Mouse (Mus musculus): Measurements from ENCODE around the gene Rptn. TPM values are rescaled to one million over a fixed set of nuclear protein-coding genes. Genes with fewer than 3 reads are reported as not detected.
A peak's percentile ranks its signal among the peaks of the same experiment; 100 is the strongest.

The Rptn gene
- not detected in 2 replicates for polyA plus RNA-seq (2015; fragmentation: Nextera tagmentation; extraction: Ambion mirVana)

DNA sequence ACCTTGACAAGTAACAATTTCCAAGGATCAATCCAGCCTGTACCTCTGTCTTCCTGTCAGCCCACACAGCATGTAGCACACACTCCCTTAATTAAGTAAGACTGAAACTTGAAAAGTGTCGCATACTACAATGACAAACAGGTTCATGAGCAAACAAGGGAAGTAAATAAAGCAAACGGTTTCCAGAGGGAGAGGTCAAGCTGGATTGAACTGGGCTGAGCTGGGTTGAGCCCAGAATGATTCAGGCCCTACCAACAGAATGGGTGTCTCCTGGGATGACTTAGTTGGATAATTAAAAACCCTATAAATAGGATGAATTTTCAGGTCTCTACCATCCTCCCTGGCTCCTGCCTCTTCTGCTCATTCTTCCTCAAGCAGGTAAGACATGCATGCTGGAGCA lies at the start of gene Rptn:
Gene Rptn (plus strand): TSS at position 334 of the 400 bp plus-strand sequence.
- 69% methylated on average over 2 of the region's 2 CpGs for WGBS

DNA sequence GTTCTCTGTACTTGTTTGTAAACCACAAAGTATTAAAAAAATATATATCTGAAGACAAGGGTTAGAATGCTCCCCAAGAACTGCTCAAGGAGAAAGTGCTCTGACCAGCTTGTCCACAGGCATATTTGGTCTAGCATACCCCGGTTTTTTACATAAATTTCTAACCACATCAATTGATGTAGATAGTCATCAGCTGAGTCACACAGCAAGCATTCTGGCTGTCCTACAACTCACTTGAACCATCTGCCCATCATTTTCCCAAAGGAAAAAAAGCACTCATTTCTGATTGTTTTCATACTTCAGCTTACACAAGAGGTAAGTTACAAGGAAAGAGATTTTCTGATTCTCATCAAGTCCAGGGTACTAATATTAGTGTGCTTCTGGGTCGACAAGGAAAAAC lies 46.6 kb upstream of the Rptn start:
- Histone ChIP-seq H3K4me3 (replicated peaks) (no peak overlapping the region), H3K9ac (no peak overlapping the region), H3K4me1 (no peaks in the 10 kb centered on the region), H3K36me3 (no peaks in the 10 kb centered on the region), H3K27ac (no peak overlapping the region), H3K27me3 (no peaks in the 10 kb centered on the region), H3K4me2 (no peak overlapping the region), H3K9me3 (replicated peaks) (no peaks in the 10 kb centered on the region)
- WGBS = 83% methylated on average over 2 of the region's 2 CpGs
- no peak for ATAC-seq (replicated peaks; ENCODE audit: low FRiP score)

More for the DNA sequence above, at the start of gene Rptn:
- Histone ChIP-seq H3K9me3 (replicated peaks) (no peaks in the 10 kb centered on the region), H3K27me3 (no peaks in the 10 kb centered on the region), H3K36me3 (no peaks in the 10 kb centered on the region), H3K9ac (no peak within 1 kb of the TSS), H3K4me3 (replicated peaks) (no peak within 1 kb of the TSS), H3K4me2 (no peak within 1 kb of the TSS), H3K4me1 (no peaks in the 10 kb centered on the region), H3K27ac (no peak within 1 kb of the TSS)
- no peak for ATAC-seq (replicated peaks; ENCODE audit: low FRiP score)

DNA sequence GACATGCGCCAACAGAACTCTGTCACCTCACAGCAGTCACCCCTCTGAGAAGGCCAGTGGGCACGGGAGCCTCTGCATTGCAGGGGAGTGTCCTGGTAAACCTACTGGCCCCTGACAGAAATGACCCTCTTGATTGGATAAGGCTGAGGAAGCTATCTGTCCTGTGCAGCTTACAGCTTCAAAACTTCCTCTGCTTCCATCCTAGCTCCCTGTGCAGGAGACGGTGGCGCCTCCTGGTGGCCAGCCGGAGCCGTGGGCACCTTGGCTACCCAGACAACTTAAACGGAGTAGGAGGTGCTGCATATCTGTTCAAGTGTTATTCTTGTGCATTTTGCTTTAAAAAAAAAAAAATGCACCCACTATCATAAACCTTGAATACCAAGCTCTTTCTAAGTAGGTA lies 33.5 kb upstream of the Rptn start:
- no peaks in the 10 kb centered on the region for H3K36me3 ChIP-seq
- H3K9ac ChIP-seq = no peak overlapping the region

DNA sequence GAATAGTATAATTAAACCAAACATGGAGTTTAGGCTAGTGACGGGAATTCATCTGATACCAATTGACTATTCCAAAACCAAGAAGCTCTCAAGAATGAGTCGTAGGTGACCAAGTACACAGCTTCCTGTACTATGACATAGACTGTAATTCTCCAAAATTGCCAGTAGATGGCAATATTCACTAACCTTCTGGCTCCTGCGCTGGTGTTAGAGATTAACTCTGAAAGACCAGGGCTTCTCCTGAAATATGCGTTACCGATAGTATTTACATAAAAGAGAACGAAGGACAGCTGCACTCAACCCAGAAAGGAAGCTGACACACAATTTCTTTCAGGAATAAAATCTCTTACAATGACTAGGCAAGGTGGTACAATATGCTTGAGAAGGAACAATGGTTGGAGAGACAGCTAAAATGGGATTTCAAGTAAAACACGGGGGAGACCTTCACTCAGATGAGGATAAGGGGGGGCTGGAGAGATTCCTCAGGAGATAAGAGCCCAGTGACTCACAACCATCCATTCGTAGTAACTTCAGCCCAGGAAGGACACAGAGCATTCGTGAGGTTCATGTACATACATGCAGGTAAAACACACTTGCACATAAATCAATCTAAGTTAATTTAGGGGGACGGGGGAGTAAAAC lies 31.4 kb upstream of the Rptn start:
- 5% methylated on average over 10 of the region's 10 CpGs for WGBS
- Histone ChIP-seq H3K4me1 (peaks cover 6% of the 10 kb centered on the region), H3K4me2 (peak overlapping the region; percentile 51), H3K36me3 (no peaks in the 10 kb centered on the region), H3K27ac (no peak overlapping the region), H3K4me3 (replicated peaks) (0 out of 2 replicates have a peak overlapping the region, but pooled peaks have one; percentile 8), H3K27me3 (no peaks in the 10 kb centered on the region), H3K9ac (no peak overlapping the region), H3K9me3 (replicated peaks) (no peaks in the 10 kb centered on the region)
- ATAC-seq (replicated peaks; ENCODE audit: low FRiP score) = peak; percentile 79; the same call in 1 of the 2 replicates

More for the DNA sequence above, 33.5 kb upstream of the Rptn start:
- 0 out of 2 replicates have a peak, but pooled peaks have one; percentile 52 for ATAC-seq (replicated peaks; ENCODE audit: low FRiP score)
- Histone ChIP-seq H3K27me3 (no peaks in the 10 kb centered on the region), H3K27ac (no peak overlapping the region), H3K4me3 (replicated peaks) (no peak overlapping the region), H3K4me2 (no peak overlapping the region), H3K9me3 (replicated peaks) (no peaks in the 10 kb centered on the region), H3K4me1 (peaks cover 6% of the 10 kb centered on the region)
- WGBS = 14% methylated on average over 7 of the region's 7 CpGs

DNA sequence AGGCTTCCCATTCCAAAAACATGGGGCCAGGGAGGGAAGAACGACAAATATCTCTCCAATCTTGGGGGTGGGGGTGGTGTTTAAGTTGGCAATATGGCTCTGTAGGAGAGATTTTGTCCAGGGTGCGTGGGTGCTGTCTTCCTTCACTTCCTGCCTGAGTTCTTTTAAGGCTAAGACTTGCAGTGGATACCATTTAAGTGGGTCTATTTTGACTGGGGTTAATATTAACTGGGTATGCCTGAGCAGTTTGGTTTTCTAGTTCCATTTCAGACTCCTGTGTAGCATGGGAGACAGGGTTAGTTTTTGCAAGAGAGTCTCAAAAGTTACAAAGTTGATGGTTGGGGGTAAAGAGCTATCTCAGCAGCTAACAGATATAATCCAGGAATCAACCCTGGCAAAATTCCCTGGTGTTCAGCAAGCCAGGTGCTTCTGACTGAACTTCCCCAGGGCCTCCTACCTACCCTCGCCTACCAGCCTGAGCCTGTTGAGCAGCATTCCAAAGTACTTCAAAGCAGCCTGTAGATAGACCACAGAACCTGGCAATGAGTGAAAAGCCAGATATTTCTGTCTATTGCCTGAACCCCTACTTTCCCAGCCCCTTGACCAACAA lies 26.4 kb upstream of the Rptn start:
- H3K27me3 ChIP-seq = no peaks in the 10 kb centered on the region
- no peaks in the 10 kb centered on the region for H3K9me3 ChIP-seq (replicated peaks)
- H3K4me2 ChIP-seq = no peak overlapping the region
- H3K36me3 ChIP-seq = no peaks in the 10 kb centered on the region
- no peak overlapping the region for H3K4me3 ChIP-seq (replicated peaks)
- H3K4me1 ChIP-seq = peaks cover 10% of the 10 kb centered on the region
- H3K27ac ChIP-seq = peak overlapping the region; percentile 79
- WGBS = 56% methylated on average over 3 of the region's 3 CpGs
- ATAC-seq (replicated peaks; ENCODE audit: low FRiP score) = peak; percentile 83
- no peak overlapping the region for H3K9ac ChIP-seq

DNA sequence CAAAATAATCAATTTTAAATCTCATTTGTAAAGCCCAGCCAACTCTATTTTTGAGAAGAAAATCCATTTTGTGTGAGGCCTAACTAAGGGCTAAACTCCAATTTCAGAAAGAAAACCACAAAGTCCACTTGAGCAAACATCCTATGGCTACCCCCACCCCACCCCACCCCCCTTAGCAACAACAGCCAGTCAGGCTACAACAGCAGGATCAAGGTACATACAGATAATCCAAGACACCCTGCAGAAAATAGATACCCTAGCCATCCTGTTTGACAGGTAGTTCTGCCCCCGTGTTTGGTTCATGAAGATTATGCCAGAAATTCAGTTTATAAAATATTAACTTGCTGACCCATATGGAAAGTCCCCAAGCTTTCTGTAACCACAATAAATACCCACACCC lies 25.3 kb upstream of the Rptn start:
- Histone ChIP-seq H3K9ac (no peak overlapping the region), H3K27me3 (no peaks in the 10 kb centered on the region), H3K4me1 (peaks cover 5% of the 10 kb centered on the region; the same call in 1 of the 2 replicates), H3K9me3 (replicated peaks) (no peaks in the 10 kb centered on the region), H3K36me3 (no peaks in the 10 kb centered on the region), H3K4me2 (no peak overlapping the region), H3K27ac (peak overlapping the region; percentile 79; the same call in 1 of the 2 replicates), H3K4me3 (replicated peaks) (no peak overlapping the region)
- WGBS = 70% methylated on average over 1 of the region's 1 CpGs
- ATAC-seq (replicated peaks; ENCODE audit: low FRiP score) = no peak

DNA sequence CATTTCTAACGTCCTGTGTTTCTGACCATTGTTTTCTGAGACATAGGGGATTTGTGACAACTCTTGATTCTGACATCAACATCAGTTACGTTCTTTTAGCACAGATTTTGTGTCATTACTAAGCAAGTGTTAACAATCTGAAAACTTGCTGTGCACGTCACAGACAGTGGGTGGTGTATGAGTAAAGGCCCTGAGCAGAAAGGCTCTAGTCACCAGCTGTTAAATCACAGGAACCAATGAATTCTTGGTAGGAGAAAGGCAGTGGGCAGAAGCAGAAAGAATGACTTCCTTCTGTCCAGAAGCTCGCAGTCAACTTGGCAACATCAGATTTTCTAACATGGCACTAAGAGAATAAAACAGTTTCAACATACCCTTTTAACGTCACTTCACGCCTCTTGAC lies 20.1 kb upstream of the Rptn start:
- H3K27me3 ChIP-seq = no peaks in the 10 kb centered on the region
- no peaks in the 10 kb centered on the region for H3K36me3 ChIP-seq
- no peaks in the 10 kb centered on the region for H3K4me1 ChIP-seq
- no peak overlapping the region for H3K4me2 ChIP-seq
- H3K27ac ChIP-seq = no peak overlapping the region
- H3K4me3 ChIP-seq (replicated peaks) = no peak overlapping the region
- H3K9ac ChIP-seq = no peak overlapping the region
- no peaks in the 10 kb centered on the region for H3K9me3 ChIP-seq (replicated peaks)
- 78% methylated on average over 6 of the region's 6 CpGs for WGBS
- no peak for ATAC-seq (replicated peaks; ENCODE audit: low FRiP score)

DNA sequence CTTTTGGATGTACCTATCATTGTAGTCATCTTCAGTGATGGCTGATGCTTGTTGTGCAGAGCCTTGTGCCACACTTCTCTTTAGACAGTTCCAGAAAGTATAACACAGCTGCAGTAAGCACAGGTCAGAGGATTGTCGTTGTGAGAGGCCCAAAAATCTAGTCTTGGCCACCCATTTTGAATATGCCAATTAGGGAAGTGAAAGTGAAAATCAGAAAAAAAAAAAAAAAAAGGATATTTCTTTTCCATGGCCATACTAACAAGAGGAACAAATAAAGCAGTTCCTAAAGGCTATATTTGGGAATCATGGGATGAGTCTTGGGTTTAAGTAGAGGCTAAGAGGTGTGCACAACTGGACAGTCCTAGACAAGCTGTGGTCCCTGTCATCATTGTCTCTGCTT lies 18.3 kb upstream of the Rptn start:
- Histone ChIP-seq H3K9ac (no peak overlapping the region), H3K27me3 (no peaks in the 10 kb centered on the region), H3K27ac (no peak overlapping the region), H3K36me3 (no peaks in the 10 kb centered on the region), H3K4me3 (replicated peaks) (no peak overlapping the region), H3K4me1 (no peaks in the 10 kb centered on the region), H3K9me3 (replicated peaks) (no peaks in the 10 kb centered on the region), H3K4me2 (no peak overlapping the region)
- no peak for ATAC-seq (replicated peaks; ENCODE audit: low FRiP score)
- 78% methylated on average over 1 of the region's 1 CpGs for WGBS

DNA sequence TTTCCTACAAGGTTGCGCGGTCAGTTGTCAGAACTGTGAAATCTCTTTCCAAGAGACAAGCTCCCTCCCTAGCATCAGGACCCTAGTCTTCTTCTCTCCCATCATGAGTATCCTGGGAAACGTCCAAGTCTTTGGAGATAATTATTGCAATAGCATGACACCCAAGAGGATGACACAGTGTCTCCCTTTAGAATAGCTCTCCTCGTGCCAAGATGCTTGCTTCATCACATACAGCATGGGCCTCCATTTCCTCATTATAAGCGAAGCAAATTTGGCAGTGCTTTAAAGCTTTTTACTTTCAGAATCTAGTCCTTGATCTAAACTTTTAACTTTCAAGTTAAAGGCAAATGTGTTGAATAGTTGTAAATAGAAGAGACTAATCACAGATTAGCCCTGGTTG lies 17.9 kb upstream of the Rptn start:
- H3K9me3 ChIP-seq (replicated peaks) = no peaks in the 10 kb centered on the region
- H3K27me3 ChIP-seq = no peaks in the 10 kb centered on the region
- no peak overlapping the region for H3K4me3 ChIP-seq (replicated peaks)
- no peak for ATAC-seq (replicated peaks; ENCODE audit: low FRiP score)
- 89% methylated on average over 5 of the region's 5 CpGs for WGBS
- H3K27ac ChIP-seq = no peak overlapping the region
- no peak overlapping the region for H3K9ac ChIP-seq
- no peaks in the 10 kb centered on the region for H3K4me1 ChIP-seq
- H3K36me3 ChIP-seq = no peaks in the 10 kb centered on the region
- no peak overlapping the region for H3K4me2 ChIP-seq

DNA sequence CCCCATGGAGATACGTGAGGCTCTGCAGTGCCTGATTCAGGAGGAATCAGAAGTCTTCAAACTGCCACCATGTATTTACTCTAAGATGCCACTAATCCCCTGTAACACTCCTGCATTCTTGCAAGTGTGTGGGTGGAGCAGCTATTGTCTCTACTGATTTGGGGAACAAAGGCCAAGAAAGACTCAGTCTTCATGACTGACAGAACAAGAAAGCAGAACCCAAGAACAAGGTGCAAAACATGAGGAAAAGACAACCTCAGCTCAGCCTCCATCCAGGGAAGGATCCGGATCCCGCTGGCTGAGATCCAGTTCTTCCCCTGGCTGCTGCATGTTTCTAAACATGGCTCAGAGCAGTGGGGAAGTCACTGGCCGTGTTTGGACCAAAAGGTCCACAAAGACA lies 15.4 kb upstream of the Rptn start:
- Histone ChIP-seq H3K27me3 (no peaks in the 10 kb centered on the region), H3K9ac (no peak overlapping the region), H3K9me3 (replicated peaks) (no peaks in the 10 kb centered on the region), H3K36me3 (no peaks in the 10 kb centered on the region), H3K4me1 (no peaks in the 10 kb centered on the region), H3K27ac (no peak overlapping the region), H3K4me3 (replicated peaks) (no peak overlapping the region), H3K4me2 (no peak overlapping the region)
- WGBS = 69% methylated on average over 4 of the region's 4 CpGs
- ATAC-seq (replicated peaks; ENCODE audit: low FRiP score) = no peak

DNA sequence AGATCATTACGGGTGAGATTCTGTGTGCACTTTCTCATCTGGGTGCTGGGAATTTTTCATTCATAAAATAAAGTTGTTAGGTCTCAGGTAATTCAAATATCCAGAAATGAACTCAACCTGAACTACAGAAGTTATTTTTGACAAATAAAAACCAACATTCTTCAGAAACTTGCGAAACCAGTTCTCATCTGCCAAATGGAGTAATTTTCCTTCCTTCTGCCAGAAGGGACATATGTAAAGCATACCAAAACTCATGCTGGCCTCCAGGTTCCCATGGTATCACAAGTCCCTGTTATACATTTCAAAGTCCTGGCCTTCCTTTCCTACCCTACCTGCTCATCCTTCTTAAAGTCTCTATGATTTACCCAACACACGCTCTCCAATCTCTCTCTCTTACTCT lies 10.4 kb downstream of the Rptn start:
- Histone ChIP-seq H3K4me3 (replicated peaks) (no peak overlapping the region), H3K27ac (no peak overlapping the region), H3K36me3 (no peaks in the 10 kb centered on the region), H3K9me3 (replicated peaks) (no peaks in the 10 kb centered on the region), H3K4me2 (no peak overlapping the region), H3K4me1 (no peaks in the 10 kb centered on the region), H3K9ac (no peak overlapping the region), H3K27me3 (no peaks in the 10 kb centered on the region)
- 90% methylated on average over 3 of the region's 3 CpGs for WGBS
- no peak for ATAC-seq (replicated peaks; ENCODE audit: low FRiP score)

DNA sequence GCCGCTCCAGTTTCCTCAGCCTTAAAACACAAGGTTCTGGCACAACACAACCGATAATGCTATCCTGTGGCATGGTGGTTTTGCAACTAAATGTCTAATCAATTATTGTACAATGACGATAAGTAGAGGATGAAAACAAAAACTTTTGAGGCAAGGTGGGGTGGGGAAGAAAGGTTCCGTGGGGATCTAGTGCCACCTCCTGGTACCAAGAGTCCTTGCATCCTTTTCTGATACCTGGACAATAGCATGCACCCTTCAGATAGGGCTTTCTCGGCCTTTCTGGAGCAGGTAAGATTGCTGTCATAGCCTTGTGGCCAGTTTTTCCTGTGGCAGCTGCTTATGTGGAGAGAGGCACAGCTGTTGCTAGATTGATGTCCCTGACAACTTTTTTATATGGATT lies 13.5 kb downstream of the Rptn start:
- H3K4me1 ChIP-seq = no peaks in the 10 kb centered on the region
- 32% methylated on average over 5 of the region's 5 CpGs for WGBS
- no peaks in the 10 kb centered on the region for H3K9me3 ChIP-seq (replicated peaks)
- H3K4me3 ChIP-seq (replicated peaks) = no peak overlapping the region
- no peak for ATAC-seq (replicated peaks; ENCODE audit: low FRiP score)
- H3K36me3 ChIP-seq = no peaks in the 10 kb centered on the region
- H3K27me3 ChIP-seq = no peaks in the 10 kb centered on the region
- no peak overlapping the region for H3K27ac ChIP-seq
- H3K4me2 ChIP-seq = no peak overlapping the region
- H3K9ac ChIP-seq = no peak overlapping the region

DNA sequence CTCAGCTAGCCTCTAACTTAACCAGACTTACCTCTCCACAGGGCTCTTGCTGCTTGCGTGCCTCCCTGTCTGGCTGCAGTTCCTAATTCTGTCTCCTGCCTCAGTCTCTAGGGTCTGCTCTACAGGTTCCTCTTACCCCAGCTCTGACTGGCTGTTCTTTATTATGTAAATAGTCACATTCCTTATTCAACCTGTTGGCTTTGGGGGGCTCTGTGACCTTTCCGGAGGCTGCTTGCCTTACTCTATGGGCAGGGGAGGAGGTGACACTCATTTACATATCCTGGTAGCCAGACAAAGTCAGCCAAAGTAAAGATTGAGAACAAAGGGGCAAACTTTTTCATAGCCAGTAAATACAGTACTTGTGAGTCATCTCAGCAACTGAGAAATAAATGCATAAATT lies 18.4 kb downstream of the Rptn start:
- Histone ChIP-seq H3K27ac (no peak overlapping the region), H3K4me3 (replicated peaks) (no peak overlapping the region), H3K9me3 (replicated peaks) (no peaks in the 10 kb centered on the region), H3K4me1 (no peaks in the 10 kb centered on the region), H3K36me3 (no peaks in the 10 kb centered on the region), H3K4me2 (no peak overlapping the region), H3K9ac (no peak overlapping the region), H3K27me3 (no peaks in the 10 kb centered on the region)
- WGBS = 31% methylated on average over 2 of the region's 2 CpGs
- no peak for ATAC-seq (replicated peaks; ENCODE audit: low FRiP score)

Measured in kidney, embryonic 15.5 days (tissue).